8 mouse cellular contexts compared by ENCODE assay signal in the genomic region with DNA sequence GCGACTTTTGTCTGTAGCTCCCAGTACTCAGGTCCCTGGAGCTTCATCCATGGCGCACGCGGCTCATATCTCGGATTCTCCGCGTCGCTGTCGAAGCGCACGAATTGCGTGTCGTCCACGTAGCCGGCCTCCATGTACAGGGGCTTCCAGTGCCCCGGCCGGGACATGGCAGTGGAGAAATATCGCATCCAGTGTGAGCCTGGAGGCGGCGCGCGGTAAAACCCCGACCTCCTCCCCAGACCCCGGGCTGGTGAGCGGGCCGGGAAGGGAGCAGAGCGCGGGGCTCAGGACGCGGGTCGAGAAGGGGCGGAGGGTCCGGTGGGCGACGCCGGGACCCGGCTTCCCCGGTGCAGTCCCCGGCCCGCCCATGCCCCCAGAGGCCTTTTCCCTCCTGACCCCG. TPM values are rescaled to one million over a fixed set of nuclear protein-coding genes. Genes with fewer than 3 reads are reported as not detected.
A peak's percentile ranks its signal among the peaks of the same experiment; 100 is the strongest.
DNase-seq lines count a peak whose midpoint lies in the region; ATAC-seq and TF ChIP-seq lines count a peak whose summit lies in the region.
"Had no signal": no experiment of that assay in that cellular context is flagged by ENCODE, and none has a peak within 500 bp of the region (broad histone marks: within the 10 kb centered on the region; RNA-seq: fewer than 3 reads in every experiment).

No protein-coding gene starts in this region.

- peak; percentile 38 for ATAC-seq in lung, postnatal 0 days
- no peak for ATAC-seq in limb, embryonic 14.5 days (ENCODE audit: low FRiP score, low read depth)

- peak overlapping the region; percentile 85 for H3K4me2 ChIP-seq in lung, postnatal 0 days (replicated peaks; ENCODE audit: low read depth, low read length)
- peak overlapping the region; percentile 40 for H3K4me2 ChIP-seq in limb, embryonic 14.5 days (replicated peaks; ENCODE audit: low read depth, low read length, severe bottlenecking)

- TF ChIP-seq POLR2A in limb, embryonic 14.5 days (IDR thresholded peaks at IDR 0.05; ENCODE audit: borderline replicate concordance, extremely low read depth, insufficient read depth, insufficient read length), result no peak
- no peak for TF ChIP-seq POLR2A in olfactory bulb, adult 2 months (IDR thresholded peaks at IDR 0.05; ENCODE audit: insufficient read depth, low read depth, low read length)

- WGBS in lung, postnatal 0 days, result under 1% methylated on average over 40 of the region's 41 CpGs
- 2% methylated on average over 41 of the region's 41 CpGs for WGBS in forebrain, embryonic 10.5 days
- under 1% methylated on average over 23 of the region's 41 CpGs for WGBS in limb, embryonic 14.5 days
- 2% methylated on average over 41 of the region's 41 CpGs for whole genome bisulfite sequencing in olfactory bulb, adult 2 months

- H3K9ac ChIP-seq in lung, postnatal 0 days (replicated peaks; ENCODE audit: low read depth), result peak overlapping the region; percentile 2; the same call in 1 of the 2 replicates
- H3K9ac ChIP-seq in limb, embryonic 14.5 days (ENCODE audit: low read depth, low read length, severe bottlenecking), result 0 out of 2 replicates have a peak overlapping the region, but pooled peaks have one; percentile 29

- peak overlapping the region; percentile 47 for H3K4me3 ChIP-seq in lung, postnatal 0 days (ENCODE audit: low read depth, low read length)
- H3K4me3 ChIP-seq in forebrain, embryonic 10.5 days, result peak overlapping the region; percentile 47
- H3K4me3 ChIP-seq in limb, embryonic 14.5 days (replicated peaks; ENCODE audit: low read length), result peak overlapping the region; percentile 29
- peak overlapping the region; percentile 35 for H3K4me3 ChIP-seq in olfactory bulb, adult 2 months (ENCODE audit: insufficient read depth, low read depth, low read length)

- H3K4me1 ChIP-seq in lung, postnatal 0 days (ENCODE audit: insufficient read depth, low read depth, low read length), result peaks cover 4% of the 10 kb centered on the region; the same call in 1 of the 2 replicates
- peaks cover 12% of the 10 kb centered on the region for H3K4me1 ChIP-seq in forebrain, embryonic 10.5 days
- no peaks in the 10 kb centered on the region for H3K4me1 ChIP-seq in limb, embryonic 14.5 days (ENCODE audit: control insufficient read depth, insufficient read depth, low read length)
- H3K4me1 ChIP-seq in olfactory bulb, adult 2 months (ENCODE audit: control insufficient read depth, insufficient read depth, low read length), result peaks cover 12% of the 10 kb centered on the region

- no peak for DNase-seq in lung, postnatal 0 days (ENCODE audit: low spot score)
- no peak for DNase-seq in lung, postnatal 36 days
- DNase-seq in forebrain, embryonic 10.5 days (ENCODE audit: extremely low spot score, low spot score), result peak; percentile 28
- no peak for DNase-seq in limb, embryonic 14.5 days (ENCODE audit: low spot score)
- no peak for DNase-seq in layer of hippocampus, postnatal 10 days (ENCODE audit: low spot score in 2 of 2)
- no peak for DNase-seq in adrenal gland, postnatal 10 days

- H3K36me3 ChIP-seq in lung, postnatal 0 days (ENCODE audit: insufficient read depth, low read length), result no peaks in the 10 kb centered on the region
- no peaks in the 10 kb centered on the region for H3K36me3 ChIP-seq in forebrain, embryonic 10.5 days (replicated peaks)
- H3K36me3 ChIP-seq in limb, embryonic 14.5 days (ENCODE audit: control insufficient read depth, insufficient read depth, low read length), result no peaks in the 10 kb centered on the region

- no peaks in the 10 kb centered on the region for H3K9me3 ChIP-seq in lung, postnatal 0 days (ENCODE audit: low read length)
- no peaks in the 10 kb centered on the region for H3K9me3 ChIP-seq in forebrain, embryonic 10.5 days
- no peaks in the 10 kb centered on the region for H3K9me3 ChIP-seq in limb, embryonic 14.5 days (ENCODE audit: control insufficient read depth, low read length)

- no peak overlapping the region for H3K27ac ChIP-seq in lung, postnatal 0 days (ENCODE audit: low read length)
- H3K27ac ChIP-seq in forebrain, embryonic 10.5 days, result no peak overlapping the region
- no peak overlapping the region for H3K27ac ChIP-seq in limb, embryonic 14.5 days (replicated peaks; ENCODE audit: low read depth, low read length)
- no peak overlapping the region for H3K27ac ChIP-seq in olfactory bulb, adult 2 months (ENCODE audit: insufficient read depth, low read depth, low read length)

- 0 out of 2 replicates have a peak, but pooled peaks cover 7% of the 10 kb centered on the region for H3K27me3 ChIP-seq in lung, postnatal 0 days (replicated peaks; ENCODE audit: insufficient read depth, low read length)
- H3K27me3 ChIP-seq in forebrain, embryonic 10.5 days (ENCODE audit: poor library complexity, severe bottlenecking), result peaks cover 96% of the 10 kb centered on the region
- peaks cover 38% of the 10 kb centered on the region for H3K27me3 ChIP-seq in limb, embryonic 14.5 days (ENCODE audit: control insufficient read depth, insufficient read depth, low read length)

- no peak for TF ChIP-seq EP300 in lung, postnatal 0 days (IDR thresholded peaks at IDR 0.05)

- TF ChIP-seq CTCF in lung, postnatal 0 days (IDR thresholded peaks at IDR 0.05), result no peak
- no peak for TF ChIP-seq CTCF in olfactory bulb, adult 2 months (IDR thresholded peaks at IDR 0.05; ENCODE audit: insufficient read depth, low read depth, low read length)

RNA-seq across cellular contexts. Expression of gene H2-T3, which starts 15.8 kb away (rescaled TPM):
- polyA plus RNA-seq in lung, postnatal 0 days (2015; fragmentation: Nextera tagmentation; extraction: Ambion mirVana), result 0.12 TPM in 2 replicates
- not detected in 2 replicates for polyA plus RNA-seq in forebrain, embryonic 10.5 days (2016; fragmentation: Nextera tagmentation; extraction: Ambion mirVana)
- 0.09 TPM in 1 of 2 replicates, not detected in the other for polyA plus RNA-seq in limb, embryonic 14.5 days (2012; rRNA removed)
- polyA plus RNA-seq in limb, embryonic 14.5 days (2014; fragmentation: Nextera tagmentation; extraction: Ambion mirVana), result not detected in 2 replicates
- polyA plus RNA-seq in olfactory bulb, adult 2 months (2012; ENCODE audit: insufficient read depth, insufficient read length, low replicate concordance, missing spikeins), result not detected in 2 replicates
- total RNA-seq in layer of hippocampus, postnatal 10 days (2021), result not detected
- not detected for total RNA-seq in adrenal gland, postnatal 10 days (2021)
- polyA plus RNA-seq: brain, embryonic 14.5 days had no signal

RNA-seq across cellular contexts. Expression of gene Gm8909, which starts 37.5 kb away (rescaled TPM):
- 6.7 and 9.6 TPM in 2 replicates for polyA plus RNA-seq in lung, postnatal 0 days (2015; fragmentation: Nextera tagmentation; extraction: Ambion mirVana)
- polyA plus RNA-seq in forebrain, embryonic 10.5 days (2016; fragmentation: Nextera tagmentation; extraction: Ambion mirVana), result not detected in 2 replicates
- 0.05 TPM in 1 of 2 replicates, not detected in the other for polyA plus RNA-seq in limb, embryonic 14.5 days (2012; rRNA removed)
- not detected in 2 replicates for polyA plus RNA-seq in limb, embryonic 14.5 days (2014; fragmentation: Nextera tagmentation; extraction: Ambion mirVana)
- polyA plus RNA-seq in olfactory bulb, adult 2 months (2012; ENCODE audit: insufficient read depth, insufficient read length, low replicate concordance, missing spikeins), result not detected in 2 replicates
- total RNA-seq in layer of hippocampus, postnatal 10 days (2021), result not detected
- total RNA-seq in adrenal gland, postnatal 10 days (2021), result under 1 TPM in 1 of 2 experiments, not detected in 1; 0.33 TPM
- polyA plus RNA-seq: brain, embryonic 14.5 days had no signal

RNA-seq across cellular contexts. Expression of gene Rpp21, which starts 52.0 kb away (rescaled TPM):
- 129 and 146 TPM in 2 replicates for polyA plus RNA-seq in lung, postnatal 0 days (2015; fragmentation: Nextera tagmentation; extraction: Ambion mirVana)
- 94.4 and 98.2 TPM in 2 replicates for polyA plus RNA-seq in forebrain, embryonic 10.5 days (2016; fragmentation: Nextera tagmentation; extraction: Ambion mirVana)
- polyA plus RNA-seq in limb, embryonic 14.5 days (2012; rRNA removed), result 73.2 and 87.5 TPM in 2 replicates
- 113 and 123 TPM in 2 replicates for polyA plus RNA-seq in limb, embryonic 14.5 days (2014; fragmentation: Nextera tagmentation; extraction: Ambion mirVana)
- not detected in 2 replicates for polyA plus RNA-seq in olfactory bulb, adult 2 months (2012; ENCODE audit: insufficient read depth, insufficient read length, low replicate concordance, missing spikeins)
- 10 to 100 TPM; 42.6 to 43.6 TPM for total RNA-seq in layer of hippocampus, postnatal 10 days (2021)
- 10 to 100 TPM; 38.3 to 48.1 TPM for total RNA-seq in adrenal gland, postnatal 10 days (2021)

Comparison
In these comparisons a context has a peak if more than half of its experiments do, and no peak if none do; other contexts are left out.
1. RNA of gene Rpp21, which starts 52.0 kb away (polyA plus RNA-seq): 129 to 146 TPM in lung, postnatal 0 days, 73.2 to 123 TPM in limb, embryonic 14.5 days and 94.4 to 98.2 TPM in forebrain, embryonic 10.5 days; not detected in olfactory bulb, adult 2 months; every median in the first group is over 10 times any median in the second.
2. Peak in every context shown above with its lines, with median percentiles within 50 percentile points of each other: H3K4me3 ChIP-seq.